Mouse (Mus musculus): Measurements from ENCODE around the gene Exoc8.

DNA sequence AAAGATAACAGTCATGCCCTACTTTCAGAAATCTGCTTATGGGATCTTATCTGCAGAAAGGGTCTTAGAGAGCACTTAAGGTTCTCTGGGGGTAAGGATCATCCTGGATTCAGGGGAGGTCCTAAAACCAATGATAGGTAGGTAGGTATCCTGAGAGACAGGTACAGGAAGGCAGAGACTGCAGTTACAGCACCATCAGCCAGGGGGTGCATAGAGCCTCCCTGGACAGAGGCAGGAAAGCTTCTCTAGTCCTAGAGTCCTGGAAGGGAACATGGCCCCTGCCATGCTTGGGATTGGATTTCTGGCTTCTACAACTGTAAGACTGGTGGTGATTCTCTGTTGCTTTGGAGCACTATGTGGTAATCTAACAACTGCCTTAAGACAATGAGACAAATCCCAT is 38.0 kb downstream of the Exoc8 start:
- no peak for TF ChIP-seq POLR2A (IDR thresholded peaks at IDR 0.05; ENCODE audit: insufficient read depth, low read depth, low read length)
- TF ChIP-seq CTCF (IDR thresholded peaks at IDR 0.05), result peak; percentile 69
